Mouse (Mus musculus) cortical plate, adult 2 months (tissue): ENCODE results near the gene Uba2.

Source experiments
- CTCF ChIP-seq: fragments of 200-500 bp; IDR thresholded peaks from 2 replicates; pipeline ENCODE4 v1.5.1; 2011; ENCODE audit warnings: mild to moderate bottlenecking, control low read depth, low read length; ENCODE audit not compliant: insufficient read depth; ENCODE audit errors: extremely low read depth
- POLR2A ChIP-seq: fragments of 200-500 bp; IDR thresholded peaks from 2 replicates; pipeline ENCODE4 v1.6.1; 2011; ENCODE audit warnings: mild to moderate bottlenecking, low read length, control low read depth; ENCODE audit not compliant: insufficient read depth; ENCODE audit errors: extremely low read depth

- no peak for TF ChIP-seq CTCF
- TF ChIP-seq POLR2A, result no peak
Observed at GRCm38 (mm10) chr7:34206331-34206730, 36.9 kb upstream of the Uba2 start.
